Mouse (Mus musculus) heart, adult 2 months (tissue): ENCODE measurements around the gene Gng4.

ENCODE experiments used
- CTCF ChIP-seq: fragments of 200-600 bp; IDR thresholded peaks from 2 replicates; pipeline ENCODE4 v1.8.1; 2022; ENCODE audit warnings: antibody characterized with exemption, mild to moderate bottlenecking, moderate library complexity
- EP300 ChIP-seq: fragments of 200-500 bp; IDR thresholded peaks from 2 replicates; pipeline ENCODE4 v1.6.1; 2011; ENCODE audit warnings: low read depth, low read length, control low read depth; ENCODE audit not compliant: insufficient read depth
- POLR2A ChIP-seq: fragments of 200-500 bp; IDR thresholded peaks from 2 replicates; pipeline ENCODE4 v1.6.1; 2011; ENCODE audit warnings: mild to moderate bottlenecking, low read depth, low read length, control low read depth; ENCODE audit not compliant: insufficient read depth

GRCm38 (mm10) chr13:13857190-13857589 is 73.3 kb downstream of the Gng4 start:
- TF ChIP-seq CTCF (no peak), POLR2A (no peak), EP300 (no peak)
